Mouse (Mus musculus): Measurements from ENCODE around the gene Zfp770.

DNA sequence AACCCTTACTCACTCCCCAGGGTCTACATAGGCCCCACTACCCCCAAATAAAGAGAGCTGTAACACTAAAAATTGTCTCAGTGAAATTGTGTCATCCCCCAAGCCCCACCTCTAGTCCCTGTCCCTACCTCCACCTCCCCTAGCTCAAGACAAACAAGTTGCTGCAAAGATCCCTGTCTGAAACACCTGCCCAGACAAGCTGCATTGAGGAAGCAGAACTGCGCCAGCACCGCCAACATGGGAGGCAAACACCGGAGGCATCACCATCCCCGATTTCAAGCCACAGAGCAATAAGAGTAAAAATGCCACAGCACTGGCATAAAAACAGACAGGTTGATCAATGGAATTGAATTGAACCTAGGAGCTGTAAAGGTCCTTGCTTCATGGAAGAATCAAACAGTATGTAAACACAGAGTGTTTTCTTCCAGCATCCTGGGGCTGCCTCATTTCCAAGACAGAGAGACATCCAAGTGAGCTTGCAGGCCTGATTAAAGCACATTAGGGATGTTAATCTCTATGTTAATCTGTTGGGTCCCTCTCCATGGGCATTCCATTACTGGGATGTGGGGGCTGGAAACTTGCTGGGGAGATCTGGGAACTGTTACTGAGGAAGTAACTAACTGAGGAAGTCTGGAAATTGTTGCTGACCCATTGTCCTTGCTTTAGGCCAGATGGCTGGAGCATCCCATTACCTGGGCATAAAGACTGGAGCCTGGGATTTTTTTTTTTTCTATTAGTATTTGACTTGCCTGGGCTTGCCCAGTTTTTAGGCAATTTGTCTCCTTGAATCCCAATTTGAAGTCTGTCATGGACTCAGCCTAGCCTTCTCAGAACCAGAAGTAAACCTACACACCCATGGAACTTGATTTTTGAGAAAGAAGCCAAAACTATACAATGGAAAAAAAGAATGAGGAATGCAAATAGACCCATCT lies 23.2 kb downstream of the Zfp770 start:
- TF ChIP-seq CTCF (IDR thresholded peaks at IDR 0.05; ENCODE audit: low read depth) = no peak
- no peak for TF ChIP-seq EP300 (IDR thresholded peaks at IDR 0.05; ENCODE audit: low read depth)

All from heart, postnatal 0 days (tissue).